Mouse (Mus musculus) MEL (cell line): ENCODE measurements around the gene Cyb5r2. TPM values are rescaled to one million over a fixed set of nuclear protein-coding genes. Genes with fewer than 3 reads are reported as not detected.

Experiments
- DNase-seq: peaks from one replicate; pipeline ENCODE4 v3.0.0; 2011; ENCODE audit warnings: low read depth, low spot score
- H3K27ac ChIP-seq: 2 replicates; pipeline ENCODE4 v1.5.1; 2012; ENCODE audit warnings: low read depth, mild to moderate bottlenecking, control low read depth, low read length, moderate library complexity; ENCODE audit not compliant: control insufficient read depth
- H3K27me3 ChIP-seq, 2 experiments: fragments of 150-350 bp in 1 of 2; sonication (generic) in 1 of 2; 2 replicates each; pipeline ENCODE4 v1.6.1; 2012; ENCODE audit warnings: low read length in 2 of 2, mild to moderate bottlenecking in 2 of 2, improper control_type of control experiment in 1 of 2, moderate library complexity in 1 of 2; ENCODE audit not compliant: insufficient read depth in 2 of 2, control insufficient read depth in 1 of 2
- H3K36me3 ChIP-seq, 2 experiments: 2 replicates each; pipeline ENCODE4 v1.6.1; 2012 to 2014; ENCODE audit warnings: low read length in 2 of 2, improper control_type of control experiment in 1 of 2, inconsistent platforms in 1 of 2, mild to moderate bottlenecking in 1 of 2; ENCODE audit not compliant: insufficient read depth in 2 of 2, control insufficient read depth in 1 of 2
- H3K4me1 ChIP-seq, 2 experiments: fragments of 150-350 bp in 1 of 2; sonication (generic) in 1 of 2; 2 replicates each; pipeline ENCODE4 v1.6.1; 2012; ENCODE audit warnings: low read length in 2 of 2, improper control_type of control experiment in 1 of 2, mild to moderate bottlenecking in 1 of 2; ENCODE audit not compliant: insufficient read depth in 2 of 2, control insufficient read depth in 1 of 2
- H3K4me3 ChIP-seq, 2 experiments: fragments of 150-350 bp in 1 of 2; sonication (generic) in 1 of 2; 2 replicates each; pipeline ENCODE4 v1.5.1; 2012; ENCODE audit warnings: low read depth in 2 of 2, low read length in 2 of 2, mild to moderate bottlenecking in 2 of 2, moderate library complexity in 2 of 2, control low read depth in 1 of 2, improper control_type of control experiment in 1 of 2; ENCODE audit not compliant: control insufficient read depth in 1 of 2, insufficient read depth in 1 of 2
- H3K79me2 ChIP-seq: 2 replicates; pipeline ENCODE4 v1.6.1; 2012; ENCODE audit warnings: mild to moderate bottlenecking, low read length, moderate library complexity; ENCODE audit not compliant: control insufficient read depth, poor library complexity, insufficient read depth
- H3K9ac ChIP-seq: 2 replicates; pipeline ENCODE4 v1.6.1; 2012; ENCODE audit warnings: low read depth, mild to moderate bottlenecking, control low read depth, low read length, moderate library complexity; ENCODE audit not compliant: control insufficient read depth, poor library complexity, severe bottlenecking
- H3K9me3 ChIP-seq: fragments of 150-350 bp; sonication (generic); replicated peaks from 2 replicates; pipeline ENCODE4 v1.6.1; 2012; ENCODE audit warnings: mild to moderate bottlenecking, low read length, improper control_type of control experiment, moderate library complexity; ENCODE audit not compliant: insufficient read depth
- BHLHE40 ChIP-seq: IDR thresholded peaks from 2 replicates; pipeline ENCODE4 v1.6.1; 2012; ENCODE audit warnings: low read depth, mild to moderate bottlenecking, inconsistent platforms, low read length, improper control_type of control experiment, borderline replicate concordance
- CHD1 ChIP-seq: IDR thresholded peaks from 2 replicates; pipeline ENCODE4 v1.6.1; 2012; ENCODE audit warnings: low read depth, mild to moderate bottlenecking, inconsistent platforms, low read length, improper control_type of control experiment
- E2F4 ChIP-seq: IDR thresholded peaks from 2 replicates; pipeline ENCODE4 v1.6.1; 2011; ENCODE audit warnings: low read depth, low read length, improper control_type of control experiment, borderline replicate concordance
- EP300 ChIP-seq, 2 experiments: IDR thresholded peaks; 2 replicates each; pipeline ENCODE4 v1.6.1; 2011; ENCODE audit warnings: improper control_type of control experiment in 2 of 2, low read length in 2 of 2, low read depth in 1 of 2, mild to moderate bottlenecking in 1 of 2
- ETS1 ChIP-seq: IDR thresholded peaks from 2 replicates; pipeline ENCODE4 v1.6.1; 2012; ENCODE audit warnings: low read depth, mild to moderate bottlenecking, inconsistent platforms, low read length, improper control_type of control experiment, moderate library complexity
- GABPA ChIP-seq: IDR thresholded peaks from 2 replicates; pipeline ENCODE4 v1.6.1; 2012; ENCODE audit warnings: low read depth, mild to moderate bottlenecking, inconsistent platforms, low read length, improper control_type of control experiment, moderate library complexity
- GATA1 ChIP-seq: IDR thresholded peaks from 2 replicates; pipeline ENCODE4 v1.6.1; 2011; ENCODE audit warnings: low read depth, low read length, improper control_type of control experiment
- HCFC1 ChIP-seq: IDR thresholded peaks from 2 replicates; pipeline ENCODE4 v1.6.1; 2012; ENCODE audit warnings: low read depth, mild to moderate bottlenecking, inconsistent platforms, low read length, improper control_type of control experiment, moderate library complexity
- JUND ChIP-seq: IDR thresholded peaks from 2 replicates; pipeline ENCODE4 v1.6.1; 2011; ENCODE audit warnings: low read depth, mild to moderate bottlenecking, improper control_type of control experiment, low read length
- MEF2A ChIP-seq: IDR thresholded peaks from 2 replicates; pipeline ENCODE4 v1.6.1; 2014; ENCODE audit warnings: low read depth, mild to moderate bottlenecking, inconsistent platforms, low read length, improper control_type of control experiment; ENCODE audit not compliant: poor library complexity, insufficient replicate concordance, severe bottlenecking; ENCODE audit errors: extremely low read depth
- MYB ChIP-seq: IDR thresholded peaks from 2 replicates; pipeline ENCODE4 v1.6.1; 2011; ENCODE audit warnings: mild to moderate bottlenecking, low read depth, low read length, improper control_type of control experiment
- MYC ChIP-seq: IDR thresholded peaks from 2 replicates; pipeline ENCODE4 v1.6.1; 2011; ENCODE audit warnings: low read depth, mild to moderate bottlenecking, low read length, improper control_type of control experiment, moderate library complexity
- NRF1 ChIP-seq: IDR thresholded peaks from 2 replicates; pipeline ENCODE4 v1.6.1; 2014; ENCODE audit warnings: low read depth, mild to moderate bottlenecking, inconsistent platforms, low read length, improper control_type of control experiment, moderate library complexity; ENCODE audit not compliant: poor library complexity, insufficient read depth, severe bottlenecking
- POLR2AphosphoS5 ChIP-seq: IDR thresholded peaks from 2 replicates; pipeline ENCODE4 v1.6.1; 2012; ENCODE audit warnings: low read depth, borderline replicate concordance, mild to moderate bottlenecking, inconsistent platforms, low read length, moderate library complexity, mixed read lengths
- RCOR1 ChIP-seq: IDR thresholded peaks from 2 replicates; pipeline ENCODE4 v1.6.1; 2012; ENCODE audit warnings: low read depth, mild to moderate bottlenecking, inconsistent platforms, low read length, improper control_type of control experiment
- SIN3A ChIP-seq: IDR thresholded peaks from 2 replicates; pipeline ENCODE4 v1.6.1; 2012; ENCODE audit warnings: low read length, improper control_type of control experiment, inconsistent platforms
- TAL1 ChIP-seq: IDR thresholded peaks from 2 replicates; pipeline ENCODE4 v1.6.1; 2012; ENCODE audit warnings: mild to moderate bottlenecking, inconsistent platforms, low read length, moderate library complexity, mixed read lengths
- UBTF ChIP-seq: IDR thresholded peaks from 2 replicates; pipeline ENCODE4 v1.6.1; 2012; ENCODE audit warnings: low read depth, mild to moderate bottlenecking, inconsistent platforms, low read length, improper control_type of control experiment, moderate library complexity, borderline replicate concordance; ENCODE audit not compliant: insufficient read depth
- USF2 ChIP-seq, 2 experiments: IDR thresholded peaks; 2 replicates each; pipeline ENCODE4 v1.6.1; 2011 to 2012; ENCODE audit warnings: improper control_type of control experiment in 2 of 2, low read length in 2 of 2, borderline replicate concordance in 1 of 2, inconsistent platforms in 1 of 2, low read depth in 1 of 2, mild to moderate bottlenecking in 1 of 2; ENCODE audit not compliant: insufficient read depth in 1 of 2
- ZC3H11A ChIP-seq: IDR thresholded peaks from 2 replicates; pipeline ENCODE4 v1.6.1; 2012; ENCODE audit warnings: low read depth, mild to moderate bottlenecking, inconsistent platforms, low read length, improper control_type of control experiment
- polyA plus RNA-seq, 2 experiments: library from polyadenylated mRNA; stranded (reverse) in 1 of 2; unstranded in 1 of 2; fragments of >175 nt in 1 of 2; fragments of >200 nt in 1 of 2; gene quantifications; 2 replicates each; pipeline versions ENCODE4 v1.2.1 to v1.2.4; 2012; ENCODE audit warnings: low replicate concordance in 2 of 2, low read depth in 1 of 2; ENCODE audit not compliant: insufficient read length in 2 of 2, insufficient read depth in 1 of 2, missing spikeins in 1 of 2
- total RNA-seq: library from RNA; depleted of rRNA; stranded (reverse); fragments of 300-350 nt; gene quantifications from 2 replicates; pipeline ENCODE4 v1.2.3, GENCODE M21; 2012

Gene Cyb5r2
- total and polyA plus RNA-seq, 3 experiments, result not detected

DNA sequence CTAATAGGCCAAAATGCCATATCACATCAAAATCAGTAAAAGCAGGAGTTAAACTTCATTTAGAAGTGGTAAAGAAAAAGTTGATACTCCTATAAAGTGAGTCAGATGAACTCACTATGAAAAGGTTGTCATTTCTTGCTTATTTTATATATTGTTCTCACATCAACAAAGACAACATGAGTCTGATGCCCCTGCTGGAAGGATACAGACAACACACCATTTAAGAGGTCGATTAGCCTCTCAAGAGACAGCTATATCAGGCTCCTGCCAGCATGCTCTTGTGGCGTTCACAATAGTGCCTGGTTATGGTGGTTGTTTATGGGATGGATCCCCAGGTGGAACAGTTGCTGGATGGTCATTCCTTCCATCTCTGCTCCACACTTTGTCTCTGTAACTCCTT lies 24.7 kb downstream of the Cyb5r2 start:
- TF ChIP-seq E2F4, result no peak
- no peak for TF ChIP-seq GABPA
- no peak for TF ChIP-seq HCFC1
- no peak for TF ChIP-seq UBTF
- no peak for TF ChIP-seq ZC3H11A
- no peak for TF ChIP-seq MEF2A
- TF ChIP-seq MYC, result no peak
- no peak for TF ChIP-seq EP300 (IDR thresholded peaks at IDR 0.05; ENCODE audit: low read depth in 1 of 2, low read length in 2 of 2)
- TF ChIP-seq CHD1, result no peak
- TF ChIP-seq MYB, result no peak
- no peak for TF ChIP-seq TAL1
- H3K9me3 ChIP-seq, result no peaks in the 10 kb centered on the region
- no peak for DNase-seq
- no peak overlapping the region for H3K4me3 ChIP-seq
- no peak overlapping the region for H3K9ac ChIP-seq
- H3K27ac ChIP-seq, result no peak overlapping the region
- no peaks in the 10 kb centered on the region for H3K79me2 ChIP-seq
- no peaks in the 10 kb centered on the region for H3K27me3 ChIP-seq
- H3K36me3 ChIP-seq, result no peaks in the 10 kb centered on the region
- H3K4me1 ChIP-seq, result no peaks in the 10 kb centered on the region

GRCm38 (mm10) chr7:107730587-107730986 lies 27.2 kb downstream of the Cyb5r2 start:
- H3K36me3 ChIP-seq, result no peaks in the 10 kb centered on the region

More at GRCm38 (mm10) chr7:107730587-107730986, 27.2 kb downstream of the Cyb5r2 start:
- Histone ChIP-seq H3K4me1 (no peaks in the 10 kb centered on the region), H3K4me3 (no peak overlapping the region), H3K9me3 (no peaks in the 10 kb centered on the region), H3K27ac (no peak overlapping the region), H3K79me2 (no peaks in the 10 kb centered on the region), H3K9ac (no peak overlapping the region), H3K27me3 (no peaks in the 10 kb centered on the region)
- DNase-seq, result no peak
- TF ChIP-seq EP300 (IDR thresholded peaks at IDR 0.05; ENCODE audit: low read depth in 1 of 2, low read length in 2 of 2) (no peak), MYC (no peak), RCOR1 (no peak), ETS1 (no peak), GABPA (no peak), SIN3A (no peak), JUND (no peak), NRF1 (no peak), BHLHE40 (no peak), GATA1 (no peak), POLR2AphosphoS5 (no peak), TAL1 (no peak), USF2 (IDR thresholded peaks at IDR 0.05; ENCODE audit: borderline replicate concordance in 1 of 2, insufficient read depth in 1 of 2, low read depth in 1 of 2, low read length in 2 of 2) (no peak)
